Mouse (Mus musculus) adrenal gland, postnatal 4 days (tissue): ENCODE data around the gene Speer4f2. TPM values are rescaled to one million over a fixed set of nuclear protein-coding genes. Genes with fewer than 3 reads are reported as not detected.
"Not testable (repeated sequence)": the region's sequence is repeated elsewhere in the genome, so short reads cannot be mapped to it uniquely, and the experiment has no call there.

ENCODE experiments used
- DNase-seq, 2 experiments: peaks; one replicate each; pipeline ENCODE4 v3.0.0; 2021 to 2022; ENCODE audit warnings: low spot score in 2 of 2, mixed read lengths in 2 of 2
- long read RNA-seq, 2 experiments: library from polyadenylated mRNA; stranded (forward); transcript quantifications; one replicate each; pipeline ENCODE4 v2.0.0; 2021
- total RNA-seq, 2 experiments: library from RNA; stranded (reverse); gene quantifications; 2 replicates each; pipeline ENCODE4 v1.2.3; 2021

Gene Speer4f2
- not detected for total RNA-seq
- long read RNA-seq, experiment 1 = 0 reads
- long read RNA-seq, experiment 2 = 0 reads

DNA sequence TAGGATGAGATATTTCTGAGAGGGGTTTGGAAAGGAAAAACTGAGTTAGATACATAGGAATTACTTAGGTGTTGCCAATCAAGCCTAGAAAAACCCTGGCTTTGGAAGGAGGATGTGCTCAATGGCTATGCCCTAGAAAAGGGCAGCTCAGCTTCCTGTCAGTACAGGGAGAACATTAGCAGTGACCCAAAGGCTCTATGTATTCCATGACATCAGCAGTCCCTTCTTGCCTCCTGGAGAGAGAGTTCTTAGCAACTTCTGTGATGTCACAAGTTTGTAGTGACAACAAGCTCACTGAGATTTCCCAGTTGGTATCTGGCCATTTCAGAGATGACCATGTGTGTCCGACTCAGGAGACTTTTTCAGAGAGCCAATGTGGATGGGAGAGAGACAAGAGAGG lies at the start of gene Speer4f2:
TSS of gene Speer4f2 (plus strand) at position 301 of the 400 bp plus-strand sequence.
- DNase-seq = not testable (repeated sequence)

DNA sequence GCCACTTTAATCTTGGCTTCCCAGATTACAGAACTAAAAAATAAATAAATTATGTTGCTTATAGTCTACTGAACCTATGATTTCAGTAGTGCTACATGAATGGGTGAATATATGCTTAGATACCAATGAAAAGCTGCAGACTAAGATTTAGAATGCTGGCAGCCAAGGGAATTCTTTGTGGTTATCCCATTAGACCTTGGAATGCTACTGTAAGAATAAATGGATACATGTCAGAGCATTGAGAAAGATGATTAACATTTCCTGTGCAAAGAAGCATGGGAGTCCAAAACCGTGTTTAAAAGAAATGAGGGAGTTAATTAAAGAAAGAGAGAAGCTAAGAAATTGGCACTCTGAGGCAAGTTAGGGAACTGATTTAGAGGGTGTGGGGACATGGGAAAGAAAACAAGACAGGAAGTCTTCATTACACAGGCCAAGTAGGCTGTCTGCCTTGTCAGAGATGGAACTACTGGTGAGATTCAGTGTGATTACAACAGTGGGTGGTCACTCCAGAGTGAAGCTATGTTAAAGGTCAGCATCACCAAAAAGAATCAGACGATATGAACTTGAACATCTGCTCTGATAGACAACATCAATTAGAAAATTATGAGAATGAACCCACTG lies 43.9 kb upstream of the Speer4f2 start:
- DNase-seq = no peak

DNA sequence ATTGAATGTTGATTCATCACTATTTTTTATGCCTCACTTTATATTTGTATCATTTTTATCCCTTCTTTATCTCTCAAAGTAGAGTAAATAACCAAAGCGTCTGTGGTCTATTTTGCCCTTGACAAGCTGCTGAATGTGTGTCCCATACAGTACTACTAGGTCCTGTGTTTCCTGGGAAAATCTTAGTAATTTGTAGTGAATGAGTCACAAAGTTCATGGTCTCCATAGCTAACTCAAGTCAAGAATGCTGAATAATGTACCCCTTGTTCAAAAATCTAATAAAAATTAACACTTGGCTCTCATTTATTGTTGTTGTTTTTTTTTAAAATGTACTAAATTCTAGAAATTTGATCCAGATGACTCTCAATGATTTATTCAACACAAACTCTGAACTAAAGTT lies 38.1 kb upstream of the Speer4f2 start:
- no peak for DNase-seq

DNA sequence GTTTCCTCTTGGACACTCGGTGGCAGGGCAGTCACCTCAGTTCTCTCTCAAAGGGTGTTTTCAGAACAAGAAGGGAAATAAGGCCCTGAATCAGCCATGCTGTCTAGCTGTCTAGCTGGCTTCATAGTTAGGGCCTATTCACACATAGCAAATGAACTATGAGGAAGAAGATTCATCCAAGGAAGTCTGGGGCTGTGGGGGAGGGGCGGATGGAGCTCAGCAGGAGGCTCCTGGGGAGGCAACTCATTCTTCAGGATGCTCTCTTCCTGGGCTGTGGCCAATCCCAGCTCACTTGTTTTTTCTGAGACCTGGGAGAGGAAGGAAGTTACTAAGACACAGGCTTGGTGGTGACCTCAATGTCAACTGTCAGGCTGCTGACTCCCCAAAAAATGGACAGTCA lies 27.2 kb upstream of the Speer4f2 start:
- not testable (repeated sequence) for DNase-seq

DNA sequence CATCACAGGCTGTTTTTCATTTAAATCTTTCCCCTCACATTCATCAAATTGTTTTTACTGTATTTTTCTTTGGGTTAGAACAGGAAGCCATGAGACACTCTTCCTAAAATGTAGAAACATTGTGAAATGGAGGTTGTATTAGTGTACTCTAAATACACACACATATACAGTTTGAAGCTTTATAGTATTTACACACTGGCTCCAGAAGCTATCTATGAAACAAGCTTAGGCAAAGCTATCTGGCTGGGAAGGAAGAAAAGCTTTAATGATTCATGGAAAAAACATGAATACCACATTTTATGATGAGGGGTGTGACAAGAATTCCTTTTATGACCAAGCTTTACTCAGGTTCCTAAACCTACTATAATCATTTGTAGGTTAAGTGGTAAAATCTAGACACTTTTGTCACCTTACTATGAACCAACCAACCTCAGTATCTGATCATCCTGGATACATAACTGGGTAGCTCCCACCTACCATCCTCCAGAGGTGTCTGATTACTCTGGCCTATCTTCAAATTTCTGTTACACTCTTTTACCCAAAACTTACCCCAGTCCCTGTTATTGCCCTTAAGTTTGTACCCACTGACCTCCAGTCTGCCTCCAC lies 13.5 kb upstream of the Speer4f2 start:
- no peak for DNase-seq

DNA sequence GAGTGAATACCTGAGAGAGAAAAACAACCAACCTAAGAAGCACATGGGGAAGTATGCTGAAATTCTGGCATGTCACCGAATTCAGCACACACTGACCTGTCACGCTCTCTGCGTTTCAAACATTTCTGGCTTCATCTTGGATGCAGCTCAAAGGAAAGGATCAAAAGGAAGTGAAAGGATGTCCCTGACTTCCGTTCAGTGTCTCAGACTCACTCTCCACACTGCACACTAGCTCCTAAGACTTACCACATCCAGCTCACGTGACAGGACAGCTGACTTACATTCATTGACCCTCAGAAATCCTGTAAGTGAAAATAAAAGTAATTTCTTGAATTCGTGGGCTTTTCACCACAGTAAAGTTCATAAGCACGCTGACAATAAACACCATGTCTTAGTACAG lies 16.9 kb downstream of the Speer4f2 start:
- no peak for DNase-seq

DNA sequence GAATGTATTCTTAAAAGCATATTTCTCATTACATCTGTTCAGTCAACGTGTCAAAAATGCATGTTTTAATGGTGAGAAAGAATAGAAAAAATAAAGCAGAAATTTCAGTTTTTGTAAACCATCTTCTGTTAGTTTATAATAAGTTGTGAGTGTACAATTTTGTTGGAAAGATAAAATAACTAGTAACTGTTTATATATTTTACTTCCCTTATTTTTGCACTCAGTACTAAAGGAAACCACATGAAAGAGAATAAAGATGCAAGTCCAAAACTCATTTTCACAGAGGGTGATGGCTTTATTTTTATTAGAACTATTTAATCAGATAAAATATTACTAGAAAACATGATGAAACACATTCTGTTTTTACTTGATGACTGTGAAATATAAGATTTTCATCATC lies 18.2 kb downstream of the Speer4f2 start:
- no peak for DNase-seq

DNA sequence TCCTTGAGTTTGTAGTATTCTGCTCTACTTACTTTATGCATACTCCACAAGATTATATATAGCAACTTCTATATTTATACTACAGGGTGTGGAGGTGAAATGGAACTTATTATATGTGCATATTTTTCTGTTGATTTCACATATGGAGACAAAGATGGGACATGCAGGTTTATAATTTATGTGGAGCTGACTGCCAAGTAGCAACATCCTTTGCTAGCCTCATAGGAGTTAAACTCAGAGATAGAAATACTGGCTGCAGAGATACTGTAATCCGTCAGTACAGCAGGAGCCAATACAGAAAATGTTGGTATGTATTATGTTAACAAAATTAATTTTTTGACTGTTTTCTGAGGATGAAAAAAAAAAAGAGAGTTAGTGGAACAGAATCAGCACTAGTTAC lies 27.6 kb downstream of the Speer4f2 start:
- DNase-seq = no peak

DNA sequence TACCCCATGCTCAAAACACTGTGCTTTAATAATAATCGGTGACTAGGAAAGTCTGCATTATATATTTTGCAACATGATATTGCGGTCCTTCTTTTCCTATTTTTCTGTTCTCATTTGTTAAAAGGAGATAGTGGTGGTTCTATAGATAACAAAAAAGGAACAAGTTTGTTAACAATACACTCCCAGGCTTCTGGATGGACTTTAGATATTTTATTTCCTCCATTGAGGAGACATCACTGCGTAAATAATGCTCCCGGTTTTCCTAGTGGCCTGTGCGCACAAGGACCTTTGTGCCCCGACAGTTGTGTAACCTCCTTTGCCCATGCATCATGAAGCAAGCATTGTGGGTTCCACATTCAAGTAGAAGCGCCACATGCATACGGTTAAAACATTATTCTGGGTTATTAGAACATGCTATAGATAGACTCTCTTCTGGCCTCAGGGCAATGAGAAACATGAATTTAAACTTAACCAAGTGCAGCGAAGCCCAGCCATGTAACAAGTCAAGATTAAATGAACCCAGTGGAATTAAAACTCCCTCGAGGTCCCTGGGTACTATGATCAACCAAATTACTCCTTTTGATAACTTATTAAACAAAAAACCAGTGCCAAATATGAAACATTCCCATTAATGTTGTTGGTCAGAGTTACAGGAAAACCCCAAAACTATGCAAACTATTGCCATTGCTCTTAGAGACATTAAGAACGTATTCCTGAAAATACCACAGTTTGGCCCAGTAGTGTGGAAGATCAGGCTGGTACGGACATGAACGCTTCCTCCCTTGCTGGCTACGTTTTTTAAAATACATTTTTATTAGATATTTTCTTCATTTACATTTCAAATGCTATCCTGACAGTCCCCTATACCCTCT lies 28.5 kb downstream of the Speer4f2 start:
- DNase-seq = no peak

DNA sequence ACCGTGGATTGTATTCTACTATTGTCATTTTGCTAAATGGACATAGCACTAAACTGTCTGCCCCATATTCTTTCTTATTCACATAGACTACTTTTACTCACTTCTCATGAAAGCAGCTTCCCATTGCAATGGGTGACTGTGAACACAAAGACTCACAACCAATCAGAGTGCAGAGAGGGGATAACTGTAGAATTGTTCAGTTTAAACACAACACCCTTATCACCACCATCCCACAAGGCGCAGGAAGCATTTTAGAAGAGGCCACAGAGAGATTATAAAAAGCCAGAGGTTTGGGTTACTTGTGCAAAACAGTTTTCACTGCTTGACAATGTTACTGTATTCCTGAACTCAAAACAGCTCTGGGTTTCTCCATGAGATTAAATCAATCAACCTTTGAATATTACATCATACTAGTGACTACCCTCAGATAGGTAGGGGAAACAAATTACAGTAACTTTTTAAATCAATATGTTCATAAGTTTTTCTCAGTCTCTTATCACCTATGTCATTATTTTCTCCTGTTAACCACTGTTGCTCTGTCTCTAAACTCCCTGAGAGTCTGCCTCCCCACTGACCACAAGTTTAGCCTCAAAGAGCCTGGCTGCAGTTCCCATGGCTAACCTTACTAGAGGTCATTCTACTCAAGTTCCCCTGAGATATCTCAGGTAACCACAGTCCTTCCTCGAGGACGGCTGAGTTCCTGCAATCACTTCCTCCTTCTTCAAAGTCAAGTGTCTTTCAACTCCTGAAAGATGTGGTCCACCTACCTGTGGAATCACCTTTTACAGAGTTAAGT lies 29.5 kb downstream of the Speer4f2 start:
- DNase-seq = no peak

DNA sequence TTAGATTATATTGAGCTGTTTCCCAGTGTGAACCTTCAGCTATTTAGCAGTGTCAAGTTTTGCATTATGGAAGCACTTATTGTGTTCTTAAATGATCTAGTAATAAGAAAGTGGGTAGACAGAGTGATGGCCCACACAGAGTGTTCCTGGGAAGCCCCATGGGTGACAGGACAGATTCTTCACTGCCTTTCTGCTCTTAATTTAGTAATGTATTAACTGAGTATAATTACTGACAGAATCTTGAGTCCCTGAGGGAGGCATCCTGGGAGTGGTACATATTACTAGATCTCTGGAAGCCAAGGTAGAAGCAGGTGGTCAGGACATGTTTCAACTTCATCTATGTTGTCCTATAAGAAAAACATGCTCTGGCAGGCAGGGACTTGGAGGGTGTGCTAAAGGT lies 30.6 kb downstream of the Speer4f2 start:
- DNase-seq = no peak

DNA sequence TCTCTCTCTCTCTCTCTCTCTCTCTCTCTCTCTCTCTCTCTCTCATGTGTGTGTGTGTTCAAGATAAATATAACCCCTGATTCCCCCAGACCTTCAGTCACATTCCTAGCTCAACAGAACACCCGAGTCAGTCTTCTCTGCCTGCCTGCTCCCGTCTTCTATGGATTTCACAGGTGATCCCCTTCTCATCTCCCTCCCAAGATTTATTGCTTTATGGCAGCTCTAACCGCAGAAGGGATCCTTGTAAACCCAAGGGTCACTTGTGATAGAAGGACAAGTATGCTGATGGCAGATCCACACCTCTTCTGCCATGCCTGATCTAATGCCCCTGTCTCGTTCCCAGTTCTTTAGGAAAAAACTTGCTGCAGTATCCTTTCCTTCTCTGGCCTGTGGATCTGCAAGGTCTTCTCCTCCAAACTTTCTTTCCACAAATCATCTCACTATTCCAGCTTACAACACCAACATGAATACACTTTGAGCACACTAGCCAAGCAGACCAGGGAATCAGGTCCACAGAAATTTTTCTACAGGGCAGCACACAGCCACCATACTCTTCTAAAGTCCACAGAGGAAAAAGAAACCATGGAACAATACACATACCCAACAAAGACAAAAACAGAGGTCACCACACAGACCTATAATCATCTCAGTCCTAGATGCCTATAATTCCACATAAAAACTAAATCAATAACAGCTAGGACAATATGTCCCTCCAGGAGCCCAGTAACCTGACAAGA lies 36.1 kb downstream of the Speer4f2 start:
- DNase-seq = no peak

DNA sequence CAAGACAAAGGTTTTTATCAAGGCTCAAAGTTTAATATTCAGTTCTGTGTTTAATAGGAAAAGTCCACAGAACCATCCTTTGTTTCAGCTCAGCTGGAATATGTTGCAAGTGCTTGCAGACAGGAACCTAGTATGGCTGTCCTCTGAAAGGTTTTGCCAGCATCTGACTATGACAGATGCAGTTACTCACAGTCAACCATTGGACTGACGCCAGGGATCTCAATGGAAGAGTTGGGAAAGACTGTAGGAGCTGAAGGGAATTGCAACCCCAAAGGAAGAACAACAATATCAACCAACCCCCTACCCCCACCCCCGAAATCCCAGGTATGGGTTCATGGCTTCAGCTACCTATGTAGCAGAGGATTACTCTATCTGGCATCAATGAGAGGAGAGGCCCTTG lies 44.2 kb downstream of the Speer4f2 start:
- no peak for DNase-seq

DNA sequence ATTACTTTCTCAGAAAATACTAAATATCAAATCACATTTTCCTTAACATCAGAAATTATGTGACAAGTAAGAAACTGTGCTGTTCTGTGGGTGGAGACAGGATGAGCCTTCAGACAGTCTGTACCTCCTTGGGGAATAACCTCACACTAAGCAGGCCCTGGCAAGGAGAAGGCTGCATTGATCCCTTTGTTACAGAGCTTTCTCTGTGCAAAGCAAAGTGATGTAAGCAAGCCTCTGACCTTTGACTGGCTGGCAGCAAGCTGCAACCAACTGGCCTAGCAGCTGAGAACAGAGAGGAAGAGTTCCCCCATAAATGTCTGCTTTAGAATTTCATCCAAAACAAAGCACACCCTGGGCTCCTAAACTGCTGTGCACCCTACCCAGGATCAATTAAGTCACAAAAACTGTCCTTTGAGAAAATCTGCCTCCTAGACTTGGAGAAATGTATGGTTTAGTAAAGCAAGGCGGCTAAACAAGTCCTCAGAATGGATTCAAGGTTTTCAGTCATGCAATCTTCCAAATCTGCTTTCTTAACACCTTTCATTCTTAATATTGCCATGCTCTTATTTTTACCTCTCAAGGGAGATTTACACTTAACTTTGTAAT lies 46.3 kb downstream of the Speer4f2 start:
- DNase-seq = no peak

DNA sequence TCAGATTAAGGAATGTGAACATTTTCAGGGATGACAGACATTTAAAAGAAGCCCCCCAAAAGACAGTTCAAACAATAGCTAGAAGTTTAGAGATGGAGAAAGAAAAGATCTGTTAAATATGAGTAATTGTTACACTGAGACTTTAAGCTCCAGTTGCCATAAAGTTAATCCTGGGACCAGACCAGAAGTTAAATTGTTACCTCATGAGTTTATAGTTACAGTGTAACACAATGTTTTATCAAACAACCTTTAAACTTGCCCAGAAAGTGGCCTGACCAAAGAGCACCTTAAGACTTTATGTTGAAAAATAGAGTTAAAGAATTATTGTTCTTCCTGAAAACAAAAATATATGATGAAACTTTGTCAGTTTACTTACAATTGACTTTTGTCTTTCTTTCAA lies 46.9 kb downstream of the Speer4f2 start:
- no peak for DNase-seq

DNA sequence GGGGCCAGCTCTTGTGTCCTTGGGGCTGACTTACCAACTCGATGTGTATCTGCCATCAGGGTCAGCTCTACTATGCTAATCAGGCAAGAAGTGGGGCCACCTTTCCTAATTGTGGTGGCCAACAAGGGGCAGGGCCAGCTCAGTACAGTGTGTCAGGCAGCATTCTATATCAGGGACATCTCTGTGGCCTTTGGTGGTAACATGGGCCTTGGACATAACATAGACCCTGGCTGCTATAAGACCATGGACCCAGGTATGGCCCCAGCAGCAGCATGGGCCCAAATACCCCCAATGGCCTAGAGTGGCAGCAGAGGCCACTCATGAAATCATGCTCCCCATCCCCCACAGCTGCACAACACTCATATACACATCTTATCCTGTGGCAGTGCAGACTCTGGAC lies 49.2 kb downstream of the Speer4f2 start:
- no peak for DNase-seq

DNA sequence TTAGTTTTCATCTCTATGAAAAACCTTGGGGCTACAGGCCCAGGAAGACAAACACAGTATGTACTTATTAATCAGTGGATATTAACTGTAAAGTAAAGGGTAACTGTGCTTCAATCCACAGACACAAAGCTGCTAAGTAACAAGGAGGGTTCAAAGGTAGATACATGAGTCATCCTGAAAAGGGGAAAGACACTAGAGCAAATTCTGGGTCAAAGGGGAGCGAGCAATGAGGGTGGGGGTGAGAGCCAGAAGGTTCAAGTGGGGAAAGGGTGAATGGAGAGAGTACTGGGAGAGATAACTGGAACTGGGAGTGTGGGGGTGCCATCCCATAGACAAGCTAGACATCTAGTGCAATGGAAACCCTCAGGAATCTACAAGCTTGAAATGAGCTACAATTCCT lies 54.0 kb downstream of the Speer4f2 start:
- no peak for DNase-seq
